Mouse (Mus musculus): ENCODE data around the gene Krt18.
A peak's percentile ranks its signal among the peaks of the same experiment; 100 is the strongest.
"Not testable (repeated sequence)": the region's sequence is repeated elsewhere in the genome, so short reads cannot be mapped to it uniquely, and the experiment has no call there.

The Krt18 gene

DNA sequence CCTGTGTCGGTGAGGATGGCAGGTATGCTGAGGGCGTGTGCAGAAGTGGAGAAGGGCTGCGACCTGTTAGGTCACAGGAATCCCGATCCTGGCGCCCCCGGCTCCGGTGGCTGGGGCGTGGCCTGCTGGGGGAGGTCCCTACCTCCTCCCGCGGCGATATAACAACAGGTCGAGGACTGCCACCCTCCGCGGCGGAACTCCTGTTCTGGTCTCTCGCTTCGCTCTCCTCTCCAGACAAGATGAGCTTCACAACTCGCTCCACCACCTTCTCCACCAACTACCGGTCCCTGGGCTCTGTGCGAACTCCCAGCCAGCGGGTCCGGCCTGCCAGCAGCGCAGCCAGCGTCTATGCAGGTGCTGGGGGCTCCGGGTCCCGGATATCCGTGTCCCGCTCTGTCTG is at the start of gene Krt18:
Krt18 (plus strand) TSS at position 141 of the 400 bp plus-strand sequence.
- DNase-seq = no peak

DNA sequence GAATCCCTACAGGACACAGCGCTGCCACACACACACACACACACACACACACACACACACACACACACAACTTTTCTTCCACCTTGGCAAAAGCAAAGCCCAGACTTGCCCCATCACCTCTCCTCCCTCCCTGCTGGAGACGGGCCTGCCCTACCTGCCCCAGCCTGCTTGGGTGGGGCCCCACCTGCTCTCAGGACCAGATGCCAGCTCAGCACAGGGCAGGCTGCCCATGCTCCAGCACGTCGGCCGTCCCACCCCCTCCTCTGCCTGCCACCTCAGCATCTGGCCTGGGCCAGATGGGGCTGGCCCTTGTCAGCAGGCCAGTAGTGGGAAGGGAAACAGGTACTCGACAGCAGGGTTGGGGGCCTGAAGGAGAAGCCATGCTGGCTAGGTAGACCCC is 47.1 kb upstream of the Krt18 start:
- no peak for DNase-seq

DNA sequence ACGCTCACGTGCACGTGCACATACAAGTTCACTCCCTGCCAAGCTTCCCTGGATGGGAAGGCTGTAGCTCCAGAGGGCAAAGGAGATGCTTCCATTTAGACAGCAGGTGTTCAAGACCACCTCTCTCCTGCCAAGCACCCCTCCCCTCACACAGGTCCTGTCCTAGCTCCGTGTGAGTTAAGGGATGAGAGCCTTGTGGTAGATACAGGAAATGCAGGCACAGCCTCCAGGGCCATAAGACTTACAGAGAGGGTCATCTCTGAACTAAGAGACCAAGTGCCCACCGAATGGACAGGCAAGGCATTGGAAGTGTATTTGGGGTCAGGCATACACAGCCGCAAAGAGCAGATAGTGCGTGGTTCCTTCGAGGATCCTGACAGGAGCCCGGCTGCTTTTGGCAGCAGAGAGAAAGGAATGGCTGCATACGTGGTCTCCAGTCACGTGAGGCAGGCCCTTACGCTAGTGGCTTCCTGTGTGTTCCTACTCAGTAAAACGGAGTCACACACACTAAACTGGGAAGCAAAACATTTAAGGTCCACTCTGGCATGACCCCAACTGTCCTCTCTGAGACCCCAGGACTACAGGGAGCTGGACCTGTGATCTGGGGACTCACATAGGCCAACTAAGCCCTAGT is 44.5 kb upstream of the Krt18 start:
- DNase-seq = peak in 1 of 2 experiments; percentile 9

DNA sequence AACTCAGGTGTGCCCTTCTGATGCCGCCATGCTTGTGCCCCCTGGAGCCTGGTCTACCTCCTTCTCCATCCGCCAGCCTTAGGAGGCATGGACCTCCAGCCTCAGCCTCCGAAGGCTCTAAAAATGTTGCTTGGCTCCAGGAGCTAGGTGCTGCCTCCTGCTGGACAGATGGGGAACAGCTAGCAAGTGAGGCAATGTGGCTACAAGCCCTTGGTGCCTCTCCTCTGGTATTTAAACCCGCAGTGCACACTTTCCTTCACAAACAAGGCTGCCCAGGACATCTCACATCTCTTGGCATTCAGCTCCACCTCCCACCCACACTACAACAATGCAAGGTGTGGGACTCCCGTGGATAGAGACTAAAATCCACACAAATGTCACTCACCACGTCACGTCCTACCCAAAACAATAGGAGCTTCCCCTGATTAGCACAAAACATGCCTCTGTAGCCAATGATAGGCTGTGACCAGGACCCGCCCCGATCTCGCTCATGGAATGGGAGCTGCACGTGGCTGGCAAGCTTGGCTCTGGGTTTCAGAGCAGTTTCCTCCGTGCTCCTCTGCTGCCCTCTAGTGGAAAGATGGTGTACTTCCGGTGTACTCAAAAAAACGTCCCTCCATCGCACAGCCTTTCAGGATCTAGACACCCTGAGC is 43.9 kb upstream of the Krt18 start:
- DNase-seq = peak; percentile 84 to 91

DNA sequence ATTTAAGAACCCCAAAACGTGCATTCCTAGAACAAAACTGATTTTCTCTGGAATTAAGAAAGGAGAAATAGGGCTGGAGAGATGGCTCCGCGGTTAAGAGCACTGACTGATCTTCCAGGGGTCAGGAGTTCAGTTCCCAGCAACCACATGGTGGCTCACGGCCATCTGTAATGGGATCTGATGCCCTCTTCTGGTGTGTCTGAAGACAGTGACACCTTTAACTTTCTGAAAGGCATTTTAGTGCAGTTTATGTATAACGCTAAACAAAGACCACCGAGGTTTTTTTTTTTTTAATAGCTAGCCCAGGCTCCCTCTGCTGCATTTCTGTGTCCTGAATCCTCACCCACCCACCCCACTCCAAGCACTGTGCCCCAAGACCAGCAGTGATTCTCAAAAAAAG is 43.2 kb upstream of the Krt18 start:
- DNase-seq = no peak

DNA sequence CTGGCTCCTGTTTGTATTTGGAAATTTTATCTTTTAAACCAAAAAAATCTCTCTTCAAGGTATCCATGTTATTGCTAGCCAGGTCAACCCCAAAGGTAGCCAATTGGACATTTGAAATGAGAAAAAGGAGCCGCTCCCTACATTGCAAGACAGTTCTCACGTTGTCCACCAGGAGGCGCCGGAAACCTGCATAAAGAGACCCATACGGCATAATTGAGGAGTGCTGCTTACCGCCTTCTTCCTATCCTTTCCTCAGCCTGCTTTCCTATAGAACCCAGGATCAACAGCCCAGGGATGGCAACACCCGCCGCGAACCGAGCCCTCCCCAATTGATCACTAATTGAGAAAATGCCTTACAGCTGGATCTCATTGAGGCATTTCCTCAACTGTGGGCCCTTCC is 39.9 kb upstream of the Krt18 start:
- DNase-seq = peak; percentile 82 to 90

DNA sequence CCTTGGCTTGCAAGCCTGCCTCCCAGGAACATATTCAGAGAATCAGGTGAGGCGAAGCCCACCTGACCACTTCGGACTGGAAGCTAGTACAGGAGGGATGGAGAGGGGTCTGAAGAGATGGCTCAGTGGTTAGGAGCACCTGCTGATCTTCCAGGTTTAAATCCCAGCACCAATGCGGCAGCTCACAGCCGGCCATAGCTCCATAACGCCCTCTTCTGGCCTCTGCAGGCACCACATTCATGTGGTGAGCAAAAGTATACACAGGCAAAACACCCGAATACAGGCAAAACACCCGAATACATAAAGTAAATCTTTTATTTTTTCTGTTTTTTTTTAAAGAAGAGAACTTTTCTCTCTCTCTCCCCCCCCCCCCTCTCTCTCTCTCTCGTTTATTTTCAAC is 39.3 kb upstream of the Krt18 start:
- no peak for DNase-seq

DNA sequence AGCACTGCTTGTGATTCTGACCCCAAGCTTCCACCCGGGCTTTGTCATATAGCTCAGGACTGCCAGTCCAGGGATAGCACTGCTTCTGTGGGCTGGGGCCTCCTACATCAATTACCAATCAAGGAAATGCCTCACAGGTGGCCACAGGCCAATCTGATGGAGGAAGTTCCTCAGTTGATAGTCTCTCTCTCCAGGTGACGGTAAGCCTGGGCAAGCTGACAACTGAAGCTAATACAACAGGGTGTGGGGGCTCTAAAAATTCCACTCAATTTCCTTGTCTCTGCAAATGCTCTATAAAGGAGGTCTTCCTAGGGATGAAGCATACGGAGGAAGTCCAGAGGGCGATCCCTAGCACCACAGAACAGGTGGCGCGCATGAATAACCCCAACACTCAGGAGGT is 37.0 kb upstream of the Krt18 start:
- no peak for DNase-seq

DNA sequence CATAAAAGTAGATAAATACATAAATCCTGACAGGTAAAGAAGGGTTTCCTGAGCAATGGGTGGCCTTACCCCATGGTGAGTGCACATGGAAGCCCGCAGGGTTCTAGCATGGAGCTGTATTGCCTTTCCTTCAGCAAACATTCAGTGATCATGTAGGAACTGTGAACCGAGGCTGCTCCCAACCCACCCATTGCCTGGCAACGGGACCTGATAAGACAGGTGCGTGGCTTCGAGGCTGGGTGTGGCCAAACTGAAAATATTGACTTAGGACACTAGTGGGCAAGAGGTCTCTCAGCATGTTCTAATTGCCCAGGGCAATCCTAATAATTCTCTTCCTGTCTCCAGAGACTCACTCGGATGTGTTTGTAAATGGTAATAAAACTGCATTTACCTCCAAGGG is 33.6 kb upstream of the Krt18 start:
- DNase-seq = no peak

DNA sequence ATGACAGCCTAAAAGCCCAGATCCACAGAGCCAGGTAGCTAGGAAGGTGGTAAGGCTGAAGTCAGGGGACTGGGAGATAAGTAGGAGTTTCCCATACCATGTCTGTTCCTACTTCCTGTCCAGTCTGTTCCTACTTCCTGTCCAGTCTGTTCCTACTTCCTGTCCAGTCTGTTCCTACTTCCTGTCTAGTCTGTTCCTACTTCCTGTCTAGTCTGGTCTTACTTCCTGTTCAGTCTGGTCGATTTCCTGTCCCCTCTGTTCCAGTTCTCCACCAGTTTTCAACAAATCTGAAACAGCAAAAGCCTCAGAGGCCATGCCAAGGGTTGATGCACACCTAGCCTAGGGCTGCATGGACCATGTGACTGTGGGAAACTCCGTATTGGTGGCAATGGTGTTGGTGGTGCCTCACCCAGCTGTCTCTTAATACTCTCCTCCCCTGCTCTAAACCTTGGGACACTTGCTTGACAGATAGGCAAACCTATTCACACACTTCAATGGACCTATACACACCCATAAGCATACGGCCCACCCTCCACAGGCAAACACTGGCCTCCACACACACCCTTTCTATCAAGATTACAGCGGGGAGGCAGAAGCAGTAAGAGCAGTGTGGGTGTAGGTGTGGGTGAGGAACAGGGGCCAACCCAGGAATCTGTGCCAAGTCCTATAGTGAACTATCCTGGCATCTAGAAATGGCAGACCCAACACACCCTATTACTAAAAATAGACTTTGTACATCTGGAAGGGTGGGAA is 32.3 kb upstream of the Krt18 start:
- no peak for DNase-seq

DNA sequence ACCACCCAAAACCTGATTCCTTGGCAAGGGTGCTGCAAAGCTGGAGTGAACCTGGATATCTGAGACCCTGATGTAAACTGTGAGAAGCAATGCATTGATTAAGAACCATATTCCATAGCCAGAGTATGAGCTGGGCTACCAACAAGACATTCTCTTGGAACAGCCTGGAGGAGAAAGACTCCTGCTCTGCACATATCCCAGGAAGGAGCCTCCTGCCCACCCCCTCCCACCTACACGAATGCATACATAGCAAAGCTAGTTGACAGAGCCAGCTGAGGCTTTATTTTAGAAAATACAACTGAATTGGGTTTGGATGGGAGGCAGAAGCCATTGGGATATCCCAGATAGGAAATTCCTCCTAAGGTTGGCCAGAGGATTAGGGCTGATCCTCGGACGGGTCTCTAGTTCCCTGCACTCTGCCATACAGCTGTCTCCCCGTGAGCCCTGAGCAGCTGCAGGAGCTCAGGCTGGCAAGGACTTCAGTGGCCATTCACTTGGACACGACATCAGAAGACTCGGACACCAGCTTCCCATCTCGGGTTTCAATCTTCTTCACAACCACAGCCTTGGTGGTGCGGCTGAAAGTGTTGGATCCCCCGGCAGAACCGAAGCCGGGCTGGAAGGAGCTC is 31.4 kb upstream of the Krt18 start:
- DNase-seq = not testable (repeated sequence)

DNA sequence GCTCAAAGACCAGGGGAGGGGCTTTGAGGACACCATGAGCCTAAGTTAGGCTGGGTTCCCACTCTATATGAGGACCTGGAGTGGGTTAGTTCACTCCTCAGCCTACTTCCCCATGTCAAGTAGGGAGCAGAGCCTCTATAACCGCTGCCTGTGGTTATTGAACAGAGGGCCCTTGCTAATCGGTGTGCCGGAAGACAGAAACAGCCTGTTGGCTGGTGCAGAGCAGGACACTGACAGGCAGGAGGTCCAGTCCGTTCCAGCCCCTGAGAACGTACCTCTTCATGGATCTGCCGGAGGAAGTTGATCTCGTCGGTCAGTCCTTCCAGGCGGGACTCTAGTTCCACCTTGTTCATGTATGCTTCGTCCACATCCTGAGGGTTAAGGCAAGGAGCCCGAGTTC is 28.8 kb upstream of the Krt18 start:
- DNase-seq = no peak

DNA sequence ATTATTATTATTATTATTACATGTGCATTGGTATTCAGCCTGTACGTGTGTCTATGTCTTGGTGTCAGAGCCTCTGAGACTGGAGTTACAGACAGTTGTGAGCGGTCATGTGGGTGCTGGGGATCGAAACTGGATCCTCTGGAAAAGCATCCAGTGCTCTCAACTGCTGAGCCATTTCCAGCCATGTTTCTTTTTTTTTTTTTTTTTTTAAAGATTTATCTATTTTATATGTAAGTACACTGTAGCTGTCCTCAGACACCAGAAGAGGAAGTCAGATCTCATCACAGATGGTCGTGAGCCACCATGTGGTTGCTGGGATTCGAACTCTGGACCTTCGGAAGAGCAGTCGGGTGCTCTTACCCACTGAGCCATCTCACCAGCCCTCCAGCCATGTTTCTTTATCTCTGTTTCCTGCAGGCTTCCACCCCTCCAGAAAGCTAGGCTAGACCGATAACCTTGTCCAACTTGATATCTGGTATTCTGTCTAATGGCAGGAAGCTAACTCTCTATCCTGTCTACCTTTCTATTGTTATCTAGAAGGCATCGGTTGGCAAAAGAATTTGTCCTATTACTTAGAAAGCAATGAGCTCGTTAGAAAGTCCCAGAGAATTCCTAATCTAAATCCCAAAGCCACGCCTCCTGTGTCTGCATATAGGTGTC is 28.2 kb upstream of the Krt18 start:
- no peak for DNase-seq

DNA sequence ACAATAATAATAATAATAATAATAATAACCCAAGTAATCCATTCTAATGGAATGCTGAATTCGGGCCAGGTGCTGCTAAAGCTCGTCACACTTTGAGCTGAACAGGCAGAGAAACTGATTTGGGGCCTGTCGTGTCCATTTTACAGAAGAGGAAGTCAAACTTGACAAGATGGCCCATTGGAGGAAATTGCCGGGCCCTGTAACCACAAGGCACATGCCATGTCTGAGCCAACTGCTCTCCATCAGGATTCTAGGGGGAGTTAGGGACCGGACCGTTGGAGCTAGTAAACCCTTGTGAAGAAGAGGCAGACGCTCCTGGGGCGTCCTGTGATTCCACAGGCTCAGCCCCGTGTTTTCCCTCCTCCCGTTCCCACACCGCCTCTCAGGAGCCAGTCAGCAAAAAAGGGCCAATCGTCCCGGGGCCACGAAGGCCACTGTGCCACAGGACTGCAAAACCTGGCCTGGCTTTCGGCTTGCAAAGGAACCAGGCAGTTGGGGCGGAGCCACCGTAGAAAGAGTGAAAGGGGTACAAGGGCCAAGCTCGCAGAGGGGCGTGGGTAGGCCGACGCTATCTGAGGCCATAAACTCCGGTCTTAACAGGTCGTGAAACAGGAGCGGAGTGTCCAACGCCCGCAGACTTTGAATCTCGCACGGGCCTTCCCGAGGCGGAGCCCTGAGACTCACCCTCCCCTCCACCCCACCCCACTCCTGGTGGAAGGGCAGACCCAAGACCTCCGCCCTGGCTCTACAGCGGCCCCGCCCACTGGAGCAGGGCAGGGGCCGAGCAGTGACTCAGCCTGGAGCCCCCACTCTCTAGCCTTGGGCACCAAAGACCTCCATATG is 25.1 kb upstream of the Krt18 start:
- DNase-seq = peak; percentile 16 to 34

DNA sequence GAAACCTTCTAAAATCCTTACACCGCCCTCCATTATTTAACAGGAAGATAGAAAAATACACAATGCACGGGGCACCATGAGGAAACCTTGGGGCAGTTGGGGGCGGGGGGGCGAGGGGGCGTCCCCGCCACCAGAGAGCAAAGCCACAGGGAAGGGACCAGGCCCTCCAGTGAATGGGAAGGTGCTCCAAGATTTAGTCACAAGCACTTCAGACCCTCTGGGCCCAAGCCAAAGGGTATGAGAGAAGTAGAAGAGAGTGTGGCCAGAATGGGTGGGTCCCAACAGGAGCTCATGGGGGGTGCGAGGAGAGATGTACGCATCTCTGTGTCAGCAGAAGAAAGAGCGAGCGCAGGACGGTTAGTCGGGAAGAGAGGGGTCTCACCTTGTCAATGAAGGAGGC is 24.5 kb upstream of the Krt18 start:
- DNase-seq = no peak

DNA sequence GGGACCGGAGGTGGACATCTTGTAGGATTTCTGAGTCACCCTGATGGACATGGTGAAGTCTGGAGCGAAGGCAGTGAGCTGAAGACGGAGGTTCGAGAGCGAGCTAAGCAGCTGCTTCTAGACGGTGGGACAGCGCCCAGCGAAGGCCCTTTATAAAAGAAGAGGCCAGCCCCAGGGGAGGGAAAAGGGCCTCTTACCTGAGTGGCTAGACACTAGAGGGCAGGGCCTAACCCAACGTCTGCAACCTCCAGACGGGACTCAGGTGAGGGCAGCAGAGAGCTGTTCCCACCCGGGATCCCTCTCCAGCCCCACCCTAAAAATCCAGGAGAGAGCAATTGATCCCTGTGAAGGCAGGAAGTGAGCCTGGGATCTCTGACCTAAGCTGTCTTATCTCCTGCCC is 23.8 kb upstream of the Krt18 start, which contains the start of gene Krt8:
Krt8 (minus strand) TSS at position 294 of the 400 bp plus-strand sequence.
- no peak for DNase-seq

DNA sequence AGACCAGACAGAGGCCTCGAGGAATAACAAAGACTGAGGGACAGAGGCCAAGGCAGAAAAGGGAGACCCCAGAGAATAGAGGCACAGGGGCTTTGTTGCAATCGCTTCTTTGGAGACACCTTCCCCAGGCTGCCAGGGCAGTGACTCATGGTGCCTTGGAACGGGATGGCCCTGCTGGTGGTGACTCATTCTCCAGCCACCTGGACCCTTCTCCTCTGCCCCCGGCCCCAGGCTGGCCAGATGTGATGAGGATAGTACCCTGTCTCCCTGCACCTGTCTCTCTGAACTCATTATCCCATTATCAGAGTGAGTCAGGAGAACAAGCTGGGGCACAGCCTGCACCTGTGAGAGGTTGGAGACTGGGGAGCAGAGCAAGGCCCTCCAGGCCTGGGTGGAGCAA is 22.7 kb upstream of the Krt18 start:
- no peak for DNase-seq

DNA sequence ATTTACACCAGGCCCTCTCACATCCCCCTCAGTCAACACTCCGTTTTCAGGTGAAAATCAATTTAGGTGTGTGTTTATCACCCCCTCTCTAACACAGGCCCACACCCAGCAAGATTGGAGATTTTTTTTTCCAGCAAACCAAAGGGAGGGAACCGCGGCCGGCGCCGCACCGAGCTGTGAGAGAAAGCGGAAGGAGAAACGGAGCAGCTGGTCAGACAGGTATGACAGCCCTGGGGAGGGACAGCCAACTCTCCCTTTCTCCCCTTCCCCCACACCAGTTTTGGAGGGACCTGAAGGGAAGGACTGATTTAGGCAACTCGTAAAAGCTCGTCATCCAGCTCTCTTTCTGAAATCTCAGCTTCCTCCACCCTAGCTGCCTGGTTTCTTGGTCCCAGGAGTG is 21.7 kb upstream of the Krt18 start:
- no peak for DNase-seq

DNA sequence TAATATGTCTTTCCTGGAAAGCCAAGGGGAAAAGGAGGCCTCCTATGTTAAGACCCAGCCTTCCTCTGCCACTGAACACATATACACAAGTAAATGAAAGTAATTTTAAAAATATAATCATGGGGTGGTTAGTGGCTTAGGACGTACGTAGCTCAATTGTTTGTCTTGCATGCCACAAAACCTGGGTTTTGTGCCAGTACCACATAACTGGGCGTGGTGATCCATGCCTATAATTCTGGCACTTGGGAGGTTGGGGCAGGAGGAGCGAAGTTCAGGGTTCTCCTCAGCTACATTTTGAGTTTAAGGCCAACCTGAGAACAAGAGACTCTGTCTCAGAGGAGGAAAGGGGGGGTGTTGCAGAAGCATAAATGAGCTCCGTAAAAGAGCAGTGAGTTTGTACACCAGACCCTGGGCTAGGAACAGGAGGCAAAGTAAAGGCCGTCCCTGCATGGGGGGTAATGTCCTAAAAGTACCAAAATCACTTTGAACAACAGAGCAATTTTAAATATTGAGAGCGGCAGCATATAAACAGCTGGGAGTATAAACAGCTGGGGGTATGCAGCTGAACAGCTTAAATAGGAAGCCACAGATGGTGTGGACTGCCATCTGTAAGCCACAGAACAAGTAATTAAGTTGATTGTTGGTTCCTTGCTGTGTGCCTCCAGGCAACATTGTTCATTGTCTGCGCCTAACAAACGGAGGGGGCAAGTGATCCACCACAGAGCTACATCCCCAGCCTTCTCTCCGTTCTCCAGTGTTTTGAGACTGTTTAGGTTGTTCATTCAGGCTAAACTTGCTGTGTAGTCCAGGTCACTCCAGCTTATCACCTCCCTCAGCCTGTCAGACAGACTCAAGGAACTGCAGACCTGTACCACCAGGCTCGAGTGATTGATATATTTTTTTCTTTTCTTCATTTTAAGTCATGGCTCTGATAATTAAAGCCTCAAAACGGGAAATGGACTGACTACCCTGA is 20.6 kb upstream of the Krt18 start:
- DNase-seq = no peak

DNA sequence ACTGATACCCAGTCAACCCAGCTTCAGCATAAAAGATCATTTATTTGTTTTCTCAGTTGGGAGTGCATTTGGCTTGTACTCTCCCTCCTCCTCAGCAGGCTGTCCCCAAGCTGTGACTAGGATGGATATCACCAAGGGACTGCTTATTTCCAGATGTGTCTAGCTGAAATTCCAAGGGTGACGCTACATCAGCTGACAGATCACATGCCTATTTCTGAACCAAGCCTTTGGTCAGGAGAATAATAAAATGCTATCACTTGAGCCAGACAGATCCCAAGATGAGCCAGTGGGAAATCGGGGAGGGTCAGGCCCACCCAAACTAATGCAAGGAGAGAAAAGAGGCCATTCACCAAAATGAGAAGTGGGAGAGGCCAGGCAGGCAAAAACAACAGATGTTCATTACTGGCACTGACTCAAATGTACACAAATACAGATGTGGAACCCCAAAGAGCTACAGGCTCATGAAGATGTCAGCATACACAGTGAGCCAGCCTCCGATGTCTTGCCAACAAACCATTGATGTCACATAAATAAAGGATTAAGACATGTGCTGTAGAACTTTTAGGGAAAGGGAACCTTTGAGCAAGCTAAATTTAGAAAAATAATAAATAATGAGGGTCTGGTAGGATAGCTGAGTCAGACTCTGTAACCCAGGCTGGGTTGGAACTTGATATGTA is 17.3 kb upstream of the Krt18 start:
- DNase-seq = no peak
